Mouse (Mus musculus): ENCODE data around the gene Ptpre.
"Not testable (repeated sequence)": the region's sequence is repeated elsewhere in the genome, so short reads cannot be mapped to it uniquely, and the experiment has no call there.

The Ptpre gene

DNA sequence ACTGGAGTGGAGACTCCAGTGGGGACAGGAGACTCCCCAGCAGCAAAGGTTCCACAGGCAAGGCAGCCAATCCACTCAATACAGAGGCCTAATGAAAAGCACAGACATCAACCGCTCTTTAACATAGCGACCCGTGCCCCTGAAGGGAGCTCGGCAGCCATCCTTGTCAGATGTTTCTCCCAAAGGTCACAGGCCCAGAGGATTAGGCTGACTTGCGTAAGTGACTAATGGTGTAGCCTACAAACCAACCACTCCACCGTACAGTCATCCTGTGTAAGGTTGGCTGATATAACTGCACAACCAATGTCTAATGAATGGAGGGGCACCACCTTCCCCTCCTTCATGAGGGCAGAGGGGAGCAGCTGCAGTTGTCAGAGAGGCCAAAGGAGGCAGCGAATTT is 152.1 kb downstream of the Ptpre start:
- DNase-seq (ENCODE audit: low spot score in 2 of 2) = no peak

DNA sequence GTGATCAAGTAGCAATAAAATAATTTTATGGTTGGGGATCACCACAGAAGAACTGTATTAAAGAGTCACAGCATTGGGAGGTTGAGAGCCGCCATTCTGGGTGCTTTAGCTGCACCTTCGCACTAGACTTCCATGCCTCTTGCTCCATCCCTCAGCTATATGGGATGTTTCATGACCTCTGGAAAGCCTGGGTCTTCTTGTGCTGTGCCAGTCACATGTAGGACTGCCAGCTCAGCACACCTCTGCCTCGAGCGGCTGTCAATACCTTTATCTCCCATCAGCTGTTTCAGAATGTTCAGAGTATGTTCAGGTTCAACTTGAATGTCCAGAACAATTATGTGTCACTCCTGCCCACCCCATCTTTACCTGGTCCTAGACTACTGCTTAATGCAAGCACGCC is 154.7 kb downstream of the Ptpre start:
- no peak for DNase-seq (ENCODE audit: low spot score in 2 of 2)

DNA sequence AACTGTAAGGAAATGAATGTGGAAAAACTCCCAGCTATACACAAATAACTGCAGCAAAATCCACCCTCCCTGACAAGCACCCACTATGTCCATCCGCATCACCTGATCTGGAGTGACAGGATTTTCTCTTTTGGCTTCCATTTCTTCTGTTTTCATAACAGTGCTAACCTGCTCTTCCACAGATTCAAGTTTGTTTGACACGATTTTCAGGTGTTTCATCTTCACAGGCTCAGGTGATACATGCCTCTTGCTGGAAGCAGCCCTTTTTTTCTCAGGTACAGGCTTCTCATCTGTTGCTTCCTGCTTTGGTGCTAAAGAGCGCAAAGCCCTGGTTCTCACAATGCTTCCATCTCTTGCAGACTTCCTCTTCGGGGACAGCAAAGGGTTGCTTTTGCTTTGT is 156.8 kb downstream of the Ptpre start:
- DNase-seq (ENCODE audit: low spot score in 2 of 2) = no peak

DNA sequence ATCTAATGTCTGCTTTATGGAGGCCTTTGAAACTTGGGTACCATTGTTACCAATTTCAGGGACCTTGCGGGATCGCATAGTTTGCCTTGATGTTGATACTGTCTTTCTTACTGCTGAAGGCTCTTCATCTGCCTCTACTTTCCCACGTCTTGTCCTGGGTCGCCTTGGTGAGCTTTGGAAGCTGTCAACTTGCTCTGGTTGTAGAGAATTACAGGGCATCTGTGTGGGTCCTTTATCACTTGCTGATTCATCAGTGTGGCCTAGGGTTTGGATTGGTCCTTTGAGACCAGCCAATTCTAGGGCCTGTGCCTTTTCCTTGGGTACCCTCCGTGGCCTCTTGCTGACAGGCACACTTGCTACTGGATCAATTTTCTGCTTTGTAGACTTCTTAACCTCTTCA is 157.5 kb downstream of the Ptpre start:
- no peak for DNase-seq (ENCODE audit: low spot score in 2 of 2)

DNA sequence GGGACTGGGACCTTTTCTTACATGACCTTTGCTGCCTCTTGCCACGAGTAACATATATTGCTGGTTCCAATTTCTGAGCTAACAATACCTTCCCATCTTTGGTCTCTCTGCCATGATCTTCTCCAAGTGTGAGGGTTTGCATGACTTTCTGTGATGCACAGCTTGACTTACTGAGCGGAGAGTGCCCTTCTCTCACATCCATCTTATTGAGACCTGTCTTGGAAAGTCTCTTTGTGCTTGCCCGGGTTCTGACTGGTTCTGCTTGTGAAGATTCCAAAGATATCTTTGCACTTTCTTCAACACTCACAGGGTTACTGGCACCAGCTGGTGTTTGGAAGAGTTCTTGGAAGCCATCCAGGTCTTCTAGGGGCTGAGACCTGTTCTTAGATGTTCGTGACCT is 158.8 kb downstream of the Ptpre start:
- DNase-seq (ENCODE audit: low spot score in 2 of 2) = no peak

DNA sequence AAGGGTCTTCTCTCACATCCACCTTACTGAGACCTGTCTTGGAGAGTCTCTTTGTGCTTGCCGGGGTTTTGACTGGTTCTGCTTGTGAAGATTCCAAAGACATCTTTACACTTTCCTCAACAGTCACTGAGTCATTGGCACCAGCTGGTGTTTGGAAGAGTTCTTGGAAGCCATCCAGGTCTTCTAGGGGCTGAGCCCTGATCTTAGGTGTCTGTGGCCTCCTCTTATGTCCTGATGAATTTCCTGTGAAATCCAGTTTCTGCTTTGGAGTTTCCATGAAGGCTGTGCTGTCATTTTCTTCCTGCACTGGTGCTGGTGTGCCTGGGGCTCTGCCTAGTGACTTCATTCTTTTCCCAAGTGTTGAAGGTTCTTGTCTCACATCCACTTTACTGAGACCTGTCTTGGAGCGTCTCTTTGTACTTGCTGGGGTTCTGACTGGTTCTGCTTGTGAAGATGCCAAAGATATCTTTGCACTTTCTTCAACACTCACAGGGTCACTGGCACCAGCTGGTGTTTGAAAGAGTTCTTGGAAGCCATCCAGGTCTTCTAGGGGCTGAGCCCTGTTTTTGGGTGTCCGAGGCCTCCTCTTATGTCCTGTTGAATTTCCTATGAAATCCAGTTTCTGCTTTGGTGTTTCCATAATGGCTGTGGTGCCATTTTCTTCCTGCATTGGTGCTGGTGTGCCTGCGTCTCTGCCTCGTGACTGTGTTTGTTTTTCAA is 159.9 kb downstream of the Ptpre start:
- DNase-seq (ENCODE audit: low spot score in 2 of 2) = not testable (repeated sequence)

DNA sequence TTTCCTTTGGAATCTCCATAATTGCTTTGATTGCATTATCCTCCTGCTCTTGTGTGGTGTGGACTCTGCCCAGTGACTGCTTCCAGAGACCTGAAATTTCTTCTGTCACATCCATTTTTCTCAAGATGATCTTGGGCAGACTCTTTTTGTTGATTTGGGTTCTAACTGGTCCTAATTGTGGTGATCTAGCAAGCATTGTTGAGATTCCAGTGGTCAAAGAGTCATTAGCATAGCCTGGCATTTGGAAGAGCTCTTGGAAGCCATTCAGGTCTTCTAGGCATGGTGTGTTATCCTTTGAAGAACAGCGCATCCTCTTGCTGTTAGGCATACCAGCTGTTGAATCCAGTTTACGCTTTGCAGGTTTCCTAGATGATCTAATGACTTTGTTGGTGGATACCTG is 161.1 kb downstream of the Ptpre start:
- DNase-seq (ENCODE audit: low spot score in 2 of 2) = no peak

DNA sequence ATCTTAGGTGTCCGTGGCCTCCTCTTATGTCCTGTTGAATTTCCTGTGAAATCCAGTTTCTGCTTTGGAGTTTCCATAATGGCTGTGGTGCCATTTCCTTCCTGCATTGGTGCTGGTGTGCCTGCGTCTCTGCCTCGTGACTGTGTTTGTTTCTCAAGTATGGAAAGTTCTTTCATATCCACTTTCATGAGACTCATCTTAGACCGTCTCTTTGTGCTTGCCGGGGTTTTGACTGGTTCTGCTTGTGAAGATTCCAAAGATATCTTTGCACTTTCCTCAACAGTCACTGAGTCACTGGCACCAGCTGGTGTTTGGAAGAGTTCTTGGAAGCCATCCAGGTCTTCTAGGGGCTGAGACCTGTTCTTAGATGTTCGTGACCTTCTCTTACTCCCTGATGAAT is 162.1 kb downstream of the Ptpre start:
- not testable (repeated sequence) for DNase-seq (ENCODE audit: low spot score in 2 of 2)

DNA sequence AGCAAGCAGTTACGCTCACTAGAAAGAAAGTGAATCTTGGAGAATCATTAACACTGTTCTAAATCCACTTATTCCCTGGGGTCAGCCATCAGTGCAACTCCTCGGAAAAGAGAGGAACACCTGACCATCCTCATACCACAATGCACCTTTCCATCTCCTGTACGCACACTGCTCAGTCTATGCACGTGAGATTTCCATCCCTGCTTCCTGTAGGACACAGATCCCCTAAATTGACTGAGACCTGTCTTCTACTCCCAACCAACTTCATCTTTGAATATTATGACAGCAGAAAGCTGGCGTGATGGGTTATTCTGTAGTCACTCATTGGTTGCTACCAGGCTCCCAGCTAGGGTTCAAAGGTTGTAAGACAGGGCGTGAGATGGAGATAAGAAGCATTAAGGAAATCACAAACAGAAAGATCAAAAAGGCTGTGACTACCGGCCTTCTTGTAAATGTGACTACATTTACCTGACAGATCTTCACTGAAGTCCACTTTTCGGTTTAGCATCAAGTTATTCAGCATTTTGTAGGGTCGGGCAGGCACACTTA is 166.4 kb downstream of the Ptpre start:
- no peak for DNase-seq (ENCODE audit: low spot score in 2 of 2)

DNA sequence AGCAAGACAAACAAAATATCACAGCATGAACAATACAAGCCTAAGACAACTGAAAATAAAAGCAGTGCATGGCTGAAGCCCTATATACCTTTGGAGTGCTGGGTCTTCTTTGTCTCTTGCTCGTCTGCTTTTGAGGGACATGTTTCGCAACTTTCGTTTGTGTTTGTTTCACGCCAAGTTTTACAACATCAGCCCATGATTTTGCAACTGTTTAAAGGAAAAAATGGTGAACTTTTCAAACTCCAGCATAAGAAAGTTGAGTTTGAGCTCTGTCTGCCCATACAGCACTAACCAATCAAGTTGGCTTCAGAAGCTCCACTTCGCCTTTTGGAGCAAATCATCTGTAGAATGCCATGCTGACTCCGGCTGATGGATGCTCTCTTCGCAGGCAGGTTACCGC is 167.0 kb downstream of the Ptpre start:
- no peak for DNase-seq (ENCODE audit: low spot score in 2 of 2)

DNA sequence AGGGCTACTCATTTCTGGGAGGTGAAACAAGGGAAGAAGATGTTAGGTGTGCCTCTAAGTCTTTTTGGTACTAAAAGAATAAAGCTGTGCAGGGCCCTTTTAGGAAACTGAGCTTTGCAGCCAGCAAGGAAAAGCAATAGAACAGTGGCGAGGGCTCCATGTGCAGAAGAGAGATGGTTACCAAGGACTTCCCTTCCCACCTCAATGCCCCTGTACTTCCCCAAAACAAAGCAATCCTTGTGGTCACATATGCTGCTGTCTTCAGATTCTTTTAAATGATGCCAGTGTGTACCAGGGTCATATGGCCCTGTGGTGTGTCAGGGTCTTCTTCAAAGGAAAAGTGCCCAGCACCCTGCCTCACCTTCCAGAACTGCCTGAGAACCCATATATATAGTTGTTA is 167.8 kb downstream of the Ptpre start:
- DNase-seq (ENCODE audit: low spot score in 2 of 2) = no peak

DNA sequence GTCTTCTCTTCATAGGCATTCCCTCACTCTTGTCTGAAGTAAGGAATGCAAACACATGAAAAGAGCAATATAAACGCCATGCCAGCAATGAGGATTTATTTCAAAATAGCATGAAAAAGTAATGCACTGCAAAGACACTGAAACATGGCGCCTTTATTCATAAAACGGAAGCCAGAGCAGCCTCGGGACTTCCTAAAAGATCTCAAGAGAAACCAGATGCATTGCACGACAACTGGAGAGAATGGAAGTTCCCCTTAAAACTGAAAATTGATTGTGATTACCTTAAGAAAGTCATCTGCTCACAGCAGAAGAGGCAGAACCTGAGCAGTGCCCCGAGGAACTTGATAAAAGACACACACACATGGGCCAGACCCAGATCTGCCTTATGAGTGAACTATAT is 168.5 kb downstream of the Ptpre start:
- no peak for DNase-seq (ENCODE audit: low spot score in 2 of 2)

DNA sequence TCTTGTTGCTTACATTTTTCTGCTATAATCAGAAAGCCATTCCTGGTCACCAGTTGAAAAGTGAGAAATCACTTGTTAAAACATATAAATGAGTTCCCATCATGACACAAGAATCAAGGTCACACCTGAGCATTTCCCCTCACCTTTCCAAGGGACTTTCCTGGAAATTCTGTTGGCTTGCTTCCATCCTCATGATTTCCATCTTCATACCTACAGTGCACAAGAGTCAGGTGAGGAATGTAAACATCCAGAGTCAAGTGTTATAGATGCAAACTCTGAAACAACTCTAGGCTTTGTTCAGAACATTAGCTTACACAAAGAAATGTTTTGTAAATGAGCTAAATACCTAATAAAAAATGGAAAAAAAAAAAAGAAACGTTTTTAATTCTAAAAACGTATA is 173.4 kb downstream of the Ptpre start:
- no peak for DNase-seq (ENCODE audit: low spot score in 2 of 2)

DNA sequence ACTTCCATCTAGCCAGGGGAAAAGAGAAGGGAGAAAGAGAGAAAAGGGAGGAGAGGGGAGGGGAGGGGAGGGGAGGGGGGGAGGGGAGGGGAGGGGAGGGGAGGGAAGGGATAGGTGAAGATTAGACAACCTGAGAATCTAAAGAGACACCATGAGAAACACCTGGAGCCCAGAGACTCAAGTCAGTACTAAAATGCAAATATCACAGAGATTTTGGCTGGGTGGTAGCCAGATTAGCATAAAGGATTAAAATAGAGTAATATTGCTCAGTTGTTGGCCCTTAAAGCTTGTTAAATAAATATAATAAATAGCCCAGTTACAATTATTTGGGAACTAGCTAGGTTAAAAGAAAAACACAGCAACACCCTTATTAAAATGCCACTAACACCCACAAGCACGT is 175.3 kb downstream of the Ptpre start:
- no peak for DNase-seq (ENCODE audit: low spot score in 2 of 2)

DNA sequence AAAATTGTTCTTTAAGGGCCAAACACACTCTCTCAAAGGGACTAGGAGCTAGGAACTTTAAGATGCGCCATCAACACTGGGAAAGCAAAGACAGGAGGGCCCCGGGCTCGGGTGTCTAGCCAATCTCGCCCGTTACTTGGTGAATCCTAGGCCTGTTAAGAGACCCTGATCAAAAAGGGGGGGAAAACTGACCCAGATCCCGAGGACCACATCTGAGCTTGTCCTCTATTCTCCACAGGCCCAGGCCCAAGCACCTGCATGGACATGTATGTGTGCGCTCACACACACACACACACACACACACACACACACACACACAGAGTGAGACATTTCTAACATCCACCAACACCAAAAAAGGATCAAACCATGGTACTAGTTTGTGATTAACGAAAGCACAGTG is 176.0 kb downstream of the Ptpre start:
- DNase-seq (ENCODE audit: low spot score in 2 of 2) = no peak

DNA sequence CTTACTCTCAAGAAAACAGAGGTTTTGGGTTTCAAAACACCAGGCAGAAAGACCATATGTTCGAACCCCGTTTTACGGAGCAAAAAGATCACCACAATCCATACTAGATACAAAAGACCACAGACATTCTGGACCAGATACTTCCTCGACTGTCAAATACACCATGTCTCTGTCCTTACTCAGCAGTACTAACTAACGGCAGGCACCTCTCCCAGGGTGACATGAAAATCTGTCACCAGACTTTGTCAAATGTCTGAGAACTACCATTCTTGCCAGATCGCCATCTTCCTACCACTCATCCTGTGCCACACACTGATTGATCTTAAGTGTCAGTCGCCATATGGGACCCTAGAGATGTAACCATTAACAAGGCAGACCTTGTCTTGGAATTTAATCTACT is 177.9 kb downstream of the Ptpre start:
- no peak for DNase-seq (ENCODE audit: low spot score in 2 of 2)

DNA sequence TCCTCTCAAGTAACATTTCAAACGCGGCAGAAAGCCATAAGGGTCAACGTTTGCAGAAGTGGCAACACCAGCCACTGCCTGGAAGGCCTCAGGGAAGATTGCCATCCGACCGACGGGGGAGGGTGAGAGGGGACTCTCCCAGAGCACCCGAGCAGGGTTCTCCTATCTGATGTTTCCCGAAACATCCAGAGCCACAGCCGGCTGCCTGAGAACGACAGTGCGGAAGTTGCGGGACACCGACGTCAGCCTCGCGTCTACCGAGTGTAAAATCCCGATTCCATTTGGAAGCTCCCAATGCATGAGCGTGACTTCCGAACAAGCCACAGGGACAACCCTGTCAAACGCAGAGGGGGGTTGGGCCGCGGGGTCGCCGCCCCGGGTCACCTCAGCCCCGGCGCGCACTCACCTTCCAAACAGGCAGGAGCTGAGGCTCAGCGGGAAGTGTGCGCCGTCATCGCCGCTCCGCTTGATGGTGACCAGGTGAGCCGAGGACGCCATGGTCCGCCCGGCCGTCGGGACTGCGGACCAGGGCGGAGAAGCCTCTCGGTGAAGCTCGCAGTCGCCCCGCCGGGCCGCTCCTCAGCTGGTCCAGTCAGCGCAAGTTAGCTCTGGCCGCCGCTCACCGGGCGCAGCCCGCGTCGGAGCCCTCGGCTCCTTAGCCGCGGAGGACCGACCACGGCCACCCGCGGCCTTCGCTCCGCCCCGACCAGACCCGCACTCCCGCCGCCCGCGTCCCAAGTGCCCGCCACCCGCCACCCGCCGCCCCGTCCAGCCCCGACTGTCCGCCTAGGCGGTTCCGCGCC is 178.6 kb downstream of the Ptpre start, which contains the start of gene Mki67:
Mki67 (minus strand) TSS at position 720 of the 803 bp plus-strand sequence.
- no peak for DNase-seq (ENCODE audit: low spot score in 2 of 2)

DNA sequence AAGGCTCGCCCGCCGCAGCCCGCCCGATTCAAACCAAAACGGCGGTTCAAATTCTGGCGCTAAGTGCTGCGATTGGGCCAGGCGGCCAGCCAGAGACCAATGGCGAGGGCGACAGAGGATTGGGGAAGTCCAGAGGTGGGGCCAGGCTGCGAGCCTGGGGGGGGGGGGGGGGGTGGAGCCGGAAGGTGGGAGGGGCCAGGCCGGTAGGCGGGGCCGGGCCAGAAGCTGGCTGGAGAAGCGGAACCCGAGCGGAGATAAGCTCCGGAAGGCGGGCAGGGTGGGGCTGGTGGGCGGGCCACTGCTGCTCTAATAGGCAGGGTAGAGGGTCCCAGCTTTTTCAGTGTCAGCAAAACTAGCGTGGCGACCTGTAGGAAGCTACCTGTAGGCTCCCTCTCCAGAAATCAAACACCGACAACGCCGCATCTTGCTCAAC is 179.2 kb downstream of the Ptpre start:
- peak; percentile 40 to 53 for DNase-seq (ENCODE audit: low spot score in 2 of 2)

DNA sequence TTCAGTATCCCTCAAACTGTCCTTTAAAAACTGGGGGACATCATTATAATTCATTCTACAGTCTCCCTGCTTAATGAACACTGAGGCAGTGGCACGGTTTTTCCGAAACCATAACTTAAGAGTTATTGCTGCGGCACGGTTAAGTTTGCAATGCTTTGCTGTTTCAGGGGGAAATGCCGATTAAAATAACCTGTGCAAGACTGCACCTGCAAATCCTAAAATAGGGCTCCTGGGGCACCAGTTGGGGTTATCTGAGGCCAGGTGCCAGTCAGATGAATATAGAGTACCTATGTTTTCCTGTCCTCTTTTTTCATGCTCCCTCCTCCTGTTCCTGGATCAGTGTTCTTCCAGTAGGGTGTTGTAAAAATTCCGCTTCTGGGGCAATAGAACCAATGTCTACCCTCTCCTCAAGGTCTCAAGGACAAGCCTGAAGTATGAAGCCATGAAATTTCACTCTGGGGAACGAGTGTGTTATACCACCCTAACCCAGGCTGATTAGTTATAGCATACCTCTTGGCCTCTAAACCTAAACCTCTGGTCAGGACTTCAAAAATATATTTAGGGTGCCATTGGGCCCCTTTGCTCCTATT is 179.8 kb downstream of the Ptpre start:
- DNase-seq (ENCODE audit: low spot score in 2 of 2) = no peak

DNA sequence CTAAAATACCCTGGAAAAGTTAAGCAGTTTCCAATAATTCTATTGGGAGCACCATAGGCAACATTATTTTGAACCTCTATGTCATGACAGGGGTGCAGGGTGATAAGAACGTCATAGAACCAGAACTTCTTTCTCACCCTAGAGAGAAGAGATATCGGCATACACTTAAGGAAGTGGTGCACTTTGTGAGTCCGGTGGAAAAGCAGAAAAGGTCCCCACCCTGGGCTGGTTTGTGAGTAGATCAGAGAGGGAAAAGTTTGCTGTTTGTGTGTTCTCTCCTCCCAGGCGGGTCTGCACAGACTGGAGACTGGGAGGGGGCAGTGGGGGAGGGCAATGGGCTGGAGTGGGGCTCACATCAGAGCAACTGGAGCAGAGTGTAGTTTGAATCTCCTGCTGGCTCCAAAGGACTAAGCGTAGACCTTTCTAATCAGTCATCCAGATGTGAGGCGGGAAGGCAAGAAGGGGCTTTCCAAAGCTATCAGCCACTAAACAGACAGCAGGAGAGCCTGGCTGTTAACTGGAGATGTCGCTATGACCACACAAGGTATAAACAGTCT is 184.2 kb downstream of the Ptpre start:
- DNase-seq (ENCODE audit: low spot score in 2 of 2) = no peak

DNA sequence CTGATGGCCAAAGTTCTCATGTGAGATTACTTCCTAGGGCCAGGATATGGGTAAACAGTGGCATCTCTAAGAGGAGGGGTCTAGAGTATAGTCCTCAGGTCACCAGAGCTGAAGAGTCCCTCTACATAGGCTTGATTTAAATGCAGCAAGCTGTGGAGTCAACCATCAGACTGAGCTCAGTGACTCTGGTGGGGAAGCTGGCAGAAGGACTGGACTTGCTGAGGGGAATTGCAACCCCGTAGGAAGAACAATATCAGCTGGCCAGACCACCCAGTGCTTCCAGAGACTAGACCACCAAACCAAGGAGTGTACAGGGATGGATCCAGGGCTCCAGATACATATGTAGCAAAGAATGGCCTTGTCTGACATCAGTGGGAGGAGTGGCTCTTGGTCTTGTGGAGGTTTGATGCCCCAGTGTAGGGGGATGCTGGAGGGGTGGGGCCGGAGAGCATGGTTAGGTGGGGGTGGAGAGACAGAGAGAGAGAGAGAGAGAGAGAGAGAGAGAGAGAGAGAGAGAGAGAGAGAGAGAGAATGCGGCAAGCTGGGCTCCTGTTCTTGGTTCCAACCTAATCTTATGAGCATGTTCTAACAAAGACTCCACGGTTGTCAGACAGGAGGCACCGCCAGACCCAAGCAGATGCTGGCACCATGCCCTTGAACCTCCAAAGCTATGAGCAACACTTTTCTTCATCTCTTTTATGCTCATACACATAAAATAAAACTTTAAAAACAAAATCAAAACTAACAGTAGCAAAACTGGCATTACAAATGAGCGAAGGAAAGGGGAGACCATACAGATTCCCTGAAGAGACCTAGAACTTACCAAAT is 184.9 kb downstream of the Ptpre start:
- no peak for DNase-seq (ENCODE audit: low spot score in 2 of 2)
